Mouse (Mus musculus) forebrain, embryonic 14.5 days (tissue): ENCODE results near the gene Amhr2. TPM values are rescaled to one million over a fixed set of nuclear protein-coding genes. Genes with fewer than 3 reads are reported as not detected.

Experiments
- ATAC-seq: fragments of 200-750 bp; cut with Nextera tagmentation; 2 replicates; pipeline ENCODE4 v1.8.0; 2017; ENCODE audit warnings: mild to moderate bottlenecking, moderate library complexity
- DNase-seq: peaks from one replicate; pipeline ENCODE4 v3.0.0-alpha.2; 2015; ENCODE audit warnings: low spot score
- H3K27ac ChIP-seq: fragments of 300-500 bp; sonication (generic); 2 replicates; pipeline ENCODE4 v1.5.1; 2014; ENCODE audit warnings: low read depth, mild to moderate bottlenecking, control low read depth, low read length, moderate library complexity
- H3K27me3 ChIP-seq: fragments of 300-500 bp; sonication (generic); replicated peaks from 2 replicates; pipeline ENCODE4 v1.6.1; 2014; ENCODE audit warnings: low read length, control low read depth, mixed read lengths; ENCODE audit not compliant: control insufficient read depth, insufficient read depth
- H3K36me3 ChIP-seq: fragments of 300-500 bp; sonication (generic); 2 replicates; pipeline ENCODE4 v1.6.1; 2014; ENCODE audit warnings: low read length, control low read depth; ENCODE audit not compliant: control insufficient read depth, insufficient read depth
- H3K4me1 ChIP-seq: fragments of 300-500 bp; sonication (generic); 2 replicates; pipeline ENCODE4 v1.6.1; 2014; ENCODE audit warnings: antibody characterized with exemption, low read length, control low read depth; ENCODE audit not compliant: control insufficient read depth, insufficient read depth
- H3K4me2 ChIP-seq: fragments of 300-500 bp; sonication (generic); 2 replicates; pipeline ENCODE4 v1.6.1; 2014; ENCODE audit warnings: mild to moderate bottlenecking, control low read depth, low read length
- H3K4me3 ChIP-seq: fragments of 300-500 bp; sonication (generic); 2 replicates; pipeline ENCODE4 v1.5.1; 2014; ENCODE audit warnings: low read depth, low read length, control low read depth
- H3K9ac ChIP-seq: fragments of 300-500 bp; sonication (generic); 2 replicates; pipeline ENCODE4 v1.6.1; 2014; ENCODE audit warnings: mild to moderate bottlenecking, low read length, control low read depth, moderate library complexity
- H3K9me3 ChIP-seq: fragments of 300-500 bp; sonication (generic); replicated peaks from 2 replicates; pipeline ENCODE4 v1.6.1; 2016; ENCODE audit warnings: low read length, control low read depth, mixed read lengths; ENCODE audit not compliant: control insufficient read depth
- WGBS: fragments of 180-500 bp; shearing (Covaris S2); extraction: QIAGEN DNeasy Blood & Tissue Kit; methylation state at CpG from one replicate; pipeline ENCODE4 v1.1.7; 2014; 5-methylcytosine and 5-hydroxymethylcytosine counted together
- polyA plus RNA-seq: library from polyadenylated mRNA; unstranded; fragments of >200 nt; fragmentation: Nextera tagmentation; extraction: Ambion mirVana; gene quantifications from 2 replicates; pipeline ENCODE4 v1.2.1, GENCODE M21; 2014

Gene Amhr2
- polyA plus RNA-seq, 1 experiment from 2014 or later: 0.11 TPM

- peak overlapping the region; percentile 87 for H3K9ac ChIP-seq
- peak overlapping the region; percentile 80 for H3K4me3 ChIP-seq
- peaks cover 36% of the 10 kb centered on the region for H3K36me3 ChIP-seq
- peaks cover 28% of the 10 kb centered on the region for H3K4me1 ChIP-seq
- no peaks in the 10 kb centered on the region for H3K27me3 ChIP-seq
- no peaks in the 10 kb centered on the region for H3K9me3 ChIP-seq
- H3K27ac ChIP-seq: peak overlapping the region; percentile 93
- 1% methylated on average over 28 of the region's 69 CpGs for WGBS
- peak overlapping the region; percentile 56 for H3K4me2 ChIP-seq
- ATAC-seq: no peak
- DNase-seq: peak; percentile 56
Measured at GRCm38 (mm10) chr15:102406196-102406911, 38.8 kb upstream of the Amhr2 start.

GRCm38 (mm10) chr15:102406912-102407580 is 38.1 kb upstream of the Amhr2 start:
- H3K4me3 ChIP-seq: peak overlapping the region; percentile 80
- WGBS: 30% methylated on average over 3 of the region's 3 CpGs
- no peak for DNase-seq

GRCm38 (mm10) chr15:102407681-102408557 is 37.2 kb upstream of the Amhr2 start:
- peaks cover 31% of the 10 kb centered on the region for H3K4me1 ChIP-seq
- H3K4me3 ChIP-seq: no peak overlapping the region
- 93% methylated on average over 10 of the region's 10 CpGs for WGBS
- no peak overlapping the region for H3K27ac ChIP-seq
- no peak overlapping the region for H3K9ac ChIP-seq
- ATAC-seq (no peak), DNase-seq (no peak)
- no peak overlapping the region; the same call in 1 of the 2 replicates for H3K4me2 ChIP-seq
- peaks cover 51% of the 10 kb centered on the region for H3K36me3 ChIP-seq
- no peaks in the 10 kb centered on the region for H3K9me3 ChIP-seq
- no peaks in the 10 kb centered on the region for H3K27me3 ChIP-seq

More at GRCm38 (mm10) chr15:102406912-102407580, 38.1 kb upstream of the Amhr2 start:
- Histone ChIP-seq H3K27me3 (no peaks in the 10 kb centered on the region), H3K4me1 (peaks cover 31% of the 10 kb centered on the region), H3K9ac (peak overlapping the region; percentile 87), H3K4me2 (peak overlapping the region; percentile 56), H3K9me3 (no peaks in the 10 kb centered on the region), H3K27ac (peak overlapping the region; percentile 93), H3K36me3 (peaks cover 43% of the 10 kb centered on the region)
- no peak for ATAC-seq

- no peaks in the 10 kb centered on the region for H3K27me3 ChIP-seq
- H3K4me3 ChIP-seq: no peak overlapping the region
- H3K4me2 ChIP-seq: no peak overlapping the region
- ATAC-seq: no peak
- no peak overlapping the region for H3K9ac ChIP-seq
- no peak overlapping the region for H3K27ac ChIP-seq
- no peak for DNase-seq
- peaks cover 31% of the 10 kb centered on the region for H3K4me1 ChIP-seq
- peaks cover 58% of the 10 kb centered on the region for H3K36me3 ChIP-seq
- H3K9me3 ChIP-seq: no peaks in the 10 kb centered on the region
- WGBS: 85% methylated on average over 2 of the region's 2 CpGs
Measured at GRCm38 (mm10) chr15:102408558-102409130, 36.5 kb upstream of the Amhr2 start.

- H3K4me2 ChIP-seq: peak overlapping the region; percentile 21; the same call in 1 of the 2 replicates
- no peaks in the 10 kb centered on the region for H3K9me3 ChIP-seq
Measured at GRCm38 (mm10) chr15:102409286-102409685, 35.9 kb upstream of the Amhr2 start.

GRCm38 (mm10) chr15:102411077-102411476 is 34.1 kb upstream of the Amhr2 start:
- Histone ChIP-seq H3K9me3 (no peaks in the 10 kb centered on the region), H3K4me3 (no peak overlapping the region), H3K4me1 (peaks cover 31% of the 10 kb centered on the region), H3K9ac (no peak overlapping the region), H3K36me3 (peaks cover 58% of the 10 kb centered on the region), H3K27ac (no peak overlapping the region), H3K4me2 (peak overlapping the region; percentile 33), H3K27me3 (no peaks in the 10 kb centered on the region)
- 100% methylated on average over 1 of the region's 1 CpGs for WGBS
- DNase-seq: no peak
- ATAC-seq: no peak

More at GRCm38 (mm10) chr15:102409286-102409685, 35.9 kb upstream of the Amhr2 start:
- H3K27ac ChIP-seq: no peak overlapping the region
- H3K9ac ChIP-seq: 0 out of 2 replicates have a peak overlapping the region, but pooled peaks have one; percentile 13
- H3K4me1 ChIP-seq: peaks cover 31% of the 10 kb centered on the region
- no peak for ATAC-seq
- peaks cover 58% of the 10 kb centered on the region for H3K36me3 ChIP-seq
- 93% methylated on average over 3 of the region's 3 CpGs for WGBS
- DNase-seq: no peak
- no peak overlapping the region for H3K4me3 ChIP-seq
- no peaks in the 10 kb centered on the region for H3K27me3 ChIP-seq

- no peak for ATAC-seq
- Histone ChIP-seq H3K4me3 (no peak overlapping the region), H3K27ac (no peak overlapping the region), H3K9ac (no peak overlapping the region), H3K27me3 (no peaks in the 10 kb centered on the region), H3K36me3 (peaks cover 52% of the 10 kb centered on the region), H3K4me2 (no peak overlapping the region), H3K9me3 (no peaks in the 10 kb centered on the region), H3K4me1 (peaks cover 23% of the 10 kb centered on the region)
- no peak for DNase-seq
Measured at GRCm38 (mm10) chr15:102413687-102414086, 31.5 kb upstream of the Amhr2 start.

- no peak for ATAC-seq
- H3K4me3 ChIP-seq: no peak overlapping the region
- 91% methylated on average over 2 of the region's 2 CpGs for WGBS
Measured at GRCm38 (mm10) chr15:102417524-102417923, 27.6 kb upstream of the Amhr2 start.

More at GRCm38 (mm10) chr15:102417524-102417923, 27.6 kb upstream of the Amhr2 start:
- H3K4me2 ChIP-seq: no peak overlapping the region
- H3K36me3 ChIP-seq: peaks cover 19% of the 10 kb centered on the region
- H3K27ac ChIP-seq: no peak overlapping the region
- no peaks in the 10 kb centered on the region for H3K9me3 ChIP-seq
- H3K9ac ChIP-seq: no peak overlapping the region
- DNase-seq: no peak
- no peaks in the 10 kb centered on the region for H3K27me3 ChIP-seq
- no peaks in the 10 kb centered on the region for H3K4me1 ChIP-seq
